Mouse (Mus musculus): ENCODE results near the gene Spag9. TPM values are rescaled to one million over a fixed set of nuclear protein-coding genes. Genes with fewer than 3 reads are reported as not detected.

Gene Spag9
- polyA plus RNA-seq, 1 experiment: 12.6 TPM

DNA sequence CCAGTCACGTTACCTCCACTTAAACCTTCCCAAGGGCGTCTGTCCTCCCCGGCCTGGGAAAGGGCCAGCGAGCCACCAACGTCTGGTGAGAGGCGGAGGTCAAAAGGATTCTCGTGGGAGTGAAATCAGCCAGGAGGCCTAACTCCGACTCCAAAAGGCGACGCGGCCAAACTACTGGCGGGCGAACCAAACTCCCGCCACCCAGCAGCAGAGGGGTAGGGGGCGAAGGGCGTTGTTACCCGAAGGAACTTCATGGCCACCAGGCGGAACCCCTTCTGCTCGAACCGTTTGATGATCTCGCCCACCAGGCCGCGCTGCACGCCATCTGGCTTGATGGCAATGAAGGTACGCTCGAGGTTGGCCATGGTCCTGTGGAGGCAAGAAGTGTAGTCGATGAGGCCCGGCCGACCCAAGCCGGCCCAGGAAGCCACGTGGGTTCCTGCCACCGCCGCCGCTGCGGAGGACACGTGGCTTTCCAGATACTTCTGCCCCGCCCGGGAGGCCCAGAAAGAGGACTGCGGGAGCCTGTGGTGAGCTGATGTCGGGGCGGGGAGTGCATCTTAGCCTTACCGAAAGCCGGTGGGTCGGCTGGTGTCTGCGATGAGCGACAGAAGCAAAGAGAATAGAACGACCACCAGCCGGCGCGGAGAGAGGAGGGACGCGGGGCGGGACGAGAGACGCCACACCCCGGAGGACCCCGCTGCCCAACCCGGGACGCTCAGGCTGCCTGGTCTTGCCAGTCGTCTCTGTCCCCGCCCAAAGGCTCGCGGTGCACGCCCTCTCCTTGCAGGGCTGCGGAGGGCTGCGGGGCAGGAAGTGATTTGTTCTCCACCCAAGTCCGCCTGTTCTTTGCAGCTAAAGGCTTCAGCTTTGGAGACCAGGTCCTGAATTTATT lies 40.4 kb upstream of the Spag9 start:
- Histone ChIP-seq H3K36me3 (ENCODE audit: control insufficient read depth, insufficient read depth) (peaks cover 68% of the 10 kb centered on the region), H3K27me3 (ENCODE audit: control insufficient read depth, insufficient read depth, insufficient read length) (no peaks in the 10 kb centered on the region), H3K79me3 (ENCODE audit: low read depth) (peaks cover 25% of the 10 kb centered on the region), H3K4me3 (ENCODE audit: insufficient read depth, poor library complexity, severe bottlenecking) (peak overlapping the region; percentile 89), H3K79me2 (ENCODE audit: control insufficient read depth, insufficient read depth) (peaks cover 44% of the 10 kb centered on the region), H3ac (ENCODE audit: control insufficient read depth, insufficient read length, low read depth) (peak overlapping the region; percentile 72)
- TF ChIP-seq USF1 (IDR thresholded peaks at IDR 0.05; ENCODE audit: low read depth) (peak; percentile 46), MYOG (IDR thresholded peaks at IDR 0.05; ENCODE audit: control insufficient read depth, extremely low read depth, insufficient read length) (no peak), CEBPB (IDR thresholded peaks at IDR 0.05; ENCODE audit: low read depth) (no peak), MAX (IDR thresholded peaks at IDR 0.05) (peak; percentile 35), MYOD1 (IDR thresholded peaks at IDR 0.05; ENCODE audit: control insufficient read depth, insufficient read length, low read depth) (no peak)

- peaks cover 68% of the 10 kb centered on the region for H3K36me3 ChIP-seq (ENCODE audit: control insufficient read depth, insufficient read depth)
- H3ac ChIP-seq (ENCODE audit: control insufficient read depth, insufficient read length, low read depth): peak within 1 kb of the TSS; percentile 72
- no peak for TF ChIP-seq MYOG (IDR thresholded peaks at IDR 0.05; ENCODE audit: control insufficient read depth, extremely low read depth, insufficient read length)
- no peak for TF ChIP-seq CTCF (IDR thresholded peaks at IDR 0.05; ENCODE audit: control insufficient read depth, insufficient read depth, insufficient read length)
- no peak for TF ChIP-seq MAX (IDR thresholded peaks at IDR 0.05)
- TF ChIP-seq USF1 (IDR thresholded peaks at IDR 0.05; ENCODE audit: low read depth): no peak
- TF ChIP-seq FOSL1 (IDR thresholded peaks at IDR 0.05; ENCODE audit: insufficient read depth, low read length, poor library complexity, severe bottlenecking): no peak
- TF ChIP-seq MYOD1 (IDR thresholded peaks at IDR 0.05; ENCODE audit: control insufficient read depth, insufficient read length, low read depth): no peak
- no peak for TF ChIP-seq CEBPB (IDR thresholded peaks at IDR 0.05; ENCODE audit: low read depth)
- H3K79me2 ChIP-seq (ENCODE audit: control insufficient read depth, insufficient read depth): peaks cover 49% of the 10 kb centered on the region
- peak within 1 kb of the TSS; percentile 89 for H3K4me3 ChIP-seq (ENCODE audit: insufficient read depth, poor library complexity, severe bottlenecking)
- H3K79me3 ChIP-seq (ENCODE audit: low read depth): peaks cover 31% of the 10 kb centered on the region
- no peaks in the 10 kb centered on the region for H3K27me3 ChIP-seq (ENCODE audit: control insufficient read depth, insufficient read depth, insufficient read length)
These were observed 39.7 kb upstream of the Spag9 start, which contains the start of gene Nme2 for GRCm38 (mm10) chr11:93956159-93956558. Gene Nme2, minus strand, starts transcription at chr11:93956259.

- peaks cover 69% of the 10 kb centered on the region for H3K36me3 ChIP-seq (ENCODE audit: control insufficient read depth, insufficient read depth)
- peaks cover 50% of the 10 kb centered on the region for H3K79me2 ChIP-seq (ENCODE audit: control insufficient read depth, insufficient read depth)
- H3K27me3 ChIP-seq (ENCODE audit: control insufficient read depth, insufficient read depth, insufficient read length): no peaks in the 10 kb centered on the region
- H3K4me3 ChIP-seq (ENCODE audit: insufficient read depth, poor library complexity, severe bottlenecking): no peak overlapping the region
- H3K79me3 ChIP-seq (ENCODE audit: low read depth): peaks cover 31% of the 10 kb centered on the region
- H3ac ChIP-seq (ENCODE audit: control insufficient read depth, insufficient read length, low read depth): no peak overlapping the region
- TF ChIP-seq FOSL1 (IDR thresholded peaks at IDR 0.05; ENCODE audit: insufficient read depth, low read length, poor library complexity, severe bottlenecking) (no peak), MAX (IDR thresholded peaks at IDR 0.05) (no peak), CEBPB (IDR thresholded peaks at IDR 0.05; ENCODE audit: low read depth) (no peak), MYOG (IDR thresholded peaks at IDR 0.05; ENCODE audit: control insufficient read depth, extremely low read depth, insufficient read length) (no peak), USF1 (IDR thresholded peaks at IDR 0.05; ENCODE audit: low read depth) (no peak), MYOD1 (IDR thresholded peaks at IDR 0.05; ENCODE audit: control insufficient read depth, insufficient read length, low read depth) (no peak), CTCF (IDR thresholded peaks at IDR 0.05; ENCODE audit: control insufficient read depth, insufficient read depth, insufficient read length) (no peak)
These were observed 38.8 kb upstream of the Spag9 start for GRCm38 (mm10) chr11:93957031-93957555.

GRCm38 (mm10) chr11:93957746-93958145 lies 38.1 kb upstream of the Spag9 start:
- Histone ChIP-seq H3K36me3 (ENCODE audit: control insufficient read depth, insufficient read depth) (peaks cover 70% of the 10 kb centered on the region), H3K4me3 (ENCODE audit: insufficient read depth, poor library complexity, severe bottlenecking) (no peak overlapping the region)

DNA sequence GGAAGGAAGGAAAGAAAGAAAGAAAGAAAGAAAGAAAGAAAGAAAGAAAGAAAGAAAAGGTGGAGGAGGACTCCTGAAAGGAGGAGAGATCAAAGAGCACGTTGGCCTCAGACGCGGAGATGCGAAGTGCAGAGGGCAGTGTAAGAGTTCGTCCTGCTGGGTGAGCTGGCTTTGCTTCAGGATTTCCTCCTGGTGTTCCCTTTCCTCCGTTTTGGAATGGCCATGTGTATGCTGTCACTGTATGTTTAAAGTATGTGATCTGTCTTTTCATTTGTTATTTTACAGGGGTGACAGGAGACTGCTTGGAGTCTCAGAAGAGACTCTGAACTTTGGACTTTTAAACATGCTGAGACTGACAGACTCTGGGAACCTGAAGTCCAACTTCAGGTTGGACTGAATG lies 34.4 kb upstream of the Spag9 start:
- TF ChIP-seq CTCF (IDR thresholded peaks at IDR 0.05; ENCODE audit: control insufficient read depth, insufficient read depth, insufficient read length) (no peak), MAX (IDR thresholded peaks at IDR 0.05) (no peak), MYOD1 (IDR thresholded peaks at IDR 0.05; ENCODE audit: control insufficient read depth, insufficient read length, low read depth) (no peak), USF1 (IDR thresholded peaks at IDR 0.05; ENCODE audit: low read depth) (no peak), FOSL1 (IDR thresholded peaks at IDR 0.05; ENCODE audit: insufficient read depth, low read length, poor library complexity, severe bottlenecking) (no peak), MYOG (IDR thresholded peaks at IDR 0.05; ENCODE audit: control insufficient read depth, extremely low read depth, insufficient read length) (no peak), CEBPB (IDR thresholded peaks at IDR 0.05; ENCODE audit: low read depth) (no peak)

More at GRCm38 (mm10) chr11:93957746-93958145, 38.1 kb upstream of the Spag9 start:
- Histone ChIP-seq H3K27me3 (ENCODE audit: control insufficient read depth, insufficient read depth, insufficient read length) (no peaks in the 10 kb centered on the region), H3K79me2 (ENCODE audit: control insufficient read depth, insufficient read depth) (peaks cover 50% of the 10 kb centered on the region), H3ac (ENCODE audit: control insufficient read depth, insufficient read length, low read depth) (no peak overlapping the region), H3K79me3 (ENCODE audit: low read depth) (peaks cover 30% of the 10 kb centered on the region)
- no peak for TF ChIP-seq MYOD1 (IDR thresholded peaks at IDR 0.05; ENCODE audit: control insufficient read depth, insufficient read length, low read depth)
- no peak for TF ChIP-seq CTCF (IDR thresholded peaks at IDR 0.05; ENCODE audit: control insufficient read depth, insufficient read depth, insufficient read length)
- no peak for TF ChIP-seq CEBPB (IDR thresholded peaks at IDR 0.05; ENCODE audit: low read depth)
- TF ChIP-seq USF1 (IDR thresholded peaks at IDR 0.05; ENCODE audit: low read depth): no peak
- TF ChIP-seq MYOG (IDR thresholded peaks at IDR 0.05; ENCODE audit: control insufficient read depth, extremely low read depth, insufficient read length): no peak
- TF ChIP-seq FOSL1 (IDR thresholded peaks at IDR 0.05; ENCODE audit: insufficient read depth, low read length, poor library complexity, severe bottlenecking): no peak
- TF ChIP-seq MAX (IDR thresholded peaks at IDR 0.05): no peak

More for the DNA sequence above, 34.4 kb upstream of the Spag9 start:
- no peaks in the 10 kb centered on the region for H3K27me3 ChIP-seq (ENCODE audit: control insufficient read depth, insufficient read depth, insufficient read length)
- H3K79me2 ChIP-seq (ENCODE audit: control insufficient read depth, insufficient read depth): peaks cover 59% of the 10 kb centered on the region
- peaks cover 91% of the 10 kb centered on the region for H3K36me3 ChIP-seq (ENCODE audit: control insufficient read depth, insufficient read depth)
- H3ac ChIP-seq (ENCODE audit: control insufficient read depth, insufficient read length, low read depth): no peak overlapping the region
- H3K4me3 ChIP-seq (ENCODE audit: insufficient read depth, poor library complexity, severe bottlenecking): no peak overlapping the region
- peaks cover 35% of the 10 kb centered on the region for H3K79me3 ChIP-seq (ENCODE audit: low read depth)
